Mouse (Mus musculus): ENCODE results near the gene Fam120a. TPM values are rescaled to one million over a fixed set of nuclear protein-coding genes. Genes with fewer than 3 reads are reported as not detected.

Gene Fam120a
- polyA plus RNA-seq, 1 experiment from 2014 or later: 172 TPM

GRCm38 (mm10) chr13:48858054-48858453 is 109.8 kb downstream of the Fam120a start:
- POLR2A ChIA-PET: interaction anchor here (1.5 to 2.1 kb wide), 2 partner anchors 11 to 14 kb away, joined by 7 read pairs; no protein-coding TSS in a partner anchor
- DNase-seq (ENCODE audit: low read depth, low spot score): no peak
- CTCF ChIA-PET: no interaction called here
- no peak for ATAC-seq
- no peaks in the 10 kb centered on the region for H3K27me3 ChIP-seq
- TF ChIP-seq CTCF (IDR thresholded peaks at IDR 0.05): no peak
- in situ Hi-C loops (cut with MboI; ENCODE audit: low pct_unique_long_range_greater_than_20kb): no loop called here

GRCm38 (mm10) chr13:48857246-48857932 is 110.4 kb downstream of the Fam120a start:
- ChIA-PET POLR2A (interaction anchor here (1.5 to 2.1 kb wide), 2 partner anchors 12 to 15 kb away, joined by 7 read pairs; no protein-coding TSS in a partner anchor), CTCF (no interaction called here)
- no peaks in the 10 kb centered on the region for H3K27me3 ChIP-seq
- TF ChIP-seq CTCF (IDR thresholded peaks at IDR 0.05): no peak
- no peak for DNase-seq (ENCODE audit: low read depth, low spot score)
- ATAC-seq: no peak
- in situ Hi-C loops (cut with MboI; ENCODE audit: low pct_unique_long_range_greater_than_20kb): no loop called here

- ChIA-PET POLR2A (interaction anchor here (1.4 to 2.5 kb wide), 2 partner anchors 12 to 16 kb away, joined by 4 to 7 read pairs; no protein-coding TSS in a partner anchor), CTCF (interaction anchor here (1.8 kb wide), 1 partner anchor 19 kb away, joined by 4 read pairs; no protein-coding TSS in a partner anchor)
- in situ Hi-C loops (cut with MboI; ENCODE audit: low pct_unique_long_range_greater_than_20kb): no loop called here
- TF ChIP-seq CTCF (IDR thresholded peaks at IDR 0.05): no peak
- no peak for DNase-seq (ENCODE audit: low read depth, low spot score)
- H3K27me3 ChIP-seq: no peaks in the 10 kb centered on the region
- no peak for ATAC-seq
These were observed 113.9 kb downstream of the Fam120a start for GRCm38 (mm10) chr13:48853947-48854346.

GRCm38 (mm10) chr13:48853475-48853874 is 114.3 kb downstream of the Fam120a start:
- ChIA-PET CTCF (interaction anchor here (1.8 kb wide), 1 partner anchor 19 kb away, joined by 4 read pairs; no protein-coding TSS in a partner anchor), POLR2A (interaction anchor here (1.4 kb wide), 1 partner anchor 16 kb away, joined by 4 read pairs; no protein-coding TSS in a partner anchor)
- H3K27me3 ChIP-seq: no peaks in the 10 kb centered on the region
- no peak for TF ChIP-seq CTCF (IDR thresholded peaks at IDR 0.05)
- DNase-seq (ENCODE audit: low read depth, low spot score) (no peak), ATAC-seq (no peak)
- in situ Hi-C loops (cut with MboI; ENCODE audit: low pct_unique_long_range_greater_than_20kb): no loop called here

- ChIA-PET CTCF (interaction anchor here (1.2 kb wide), 1 partner anchor 15 kb away, joined by 3 read pairs; no protein-coding TSS in a partner anchor), POLR2A (interaction anchor here (0.6 to 1.4 kb wide), 2 partner anchors 17 to 34 kb away, joined by 4 read pairs; no protein-coding TSS in a partner anchor)
- DNase-seq (ENCODE audit: low read depth, low spot score) (no peak), ATAC-seq (no peak)
- H3K27me3 ChIP-seq: no peaks in the 10 kb centered on the region
- TF ChIP-seq CTCF (IDR thresholded peaks at IDR 0.05): no peak
- in situ Hi-C loops (cut with MboI; ENCODE audit: low pct_unique_long_range_greater_than_20kb): no loop called here
These were observed 115.0 kb downstream of the Fam120a start for GRCm38 (mm10) chr13:48852859-48853258.

- ChIA-PET POLR2A (no interaction called here), CTCF (interaction anchor here (1.2 kb wide), 1 partner anchor 14 kb away, joined by 3 read pairs; no protein-coding TSS in a partner anchor)
- ATAC-seq: no peak
- no peaks in the 10 kb centered on the region for H3K27me3 ChIP-seq
- in situ Hi-C loops (cut with MboI; ENCODE audit: low pct_unique_long_range_greater_than_20kb): no loop called here
- no peak for TF ChIP-seq CTCF (IDR thresholded peaks at IDR 0.05)
- DNase-seq (ENCODE audit: low read depth, low spot score): no peak
These were observed 116.1 kb downstream of the Fam120a start for GRCm38 (mm10) chr13:48851719-48852118.

- POLR2A ChIA-PET: interaction anchor here (0.7 kb wide), 1 partner anchor 410 kb away, joined by 8 read pairs; no protein-coding TSS in a partner anchor
- no peak for ATAC-seq
These were observed 117.0 kb downstream of the Fam120a start for GRCm38 (mm10) chr13:48850771-48851170.

GRCm38 (mm10) chr13:48850326-48850725 is 117.5 kb downstream of the Fam120a start:
- in situ Hi-C loops (cut with MboI; ENCODE audit: low pct_unique_long_range_greater_than_20kb): no loop called here
- ATAC-seq (no peak), DNase-seq (ENCODE audit: low read depth, low spot score) (no peak)
- POLR2A ChIA-PET: interaction anchor here (0.7 kb wide), 1 partner anchor 410 kb away, joined by 8 read pairs; no protein-coding TSS in a partner anchor
- CTCF ChIA-PET: no interaction called here
- TF ChIP-seq CTCF (IDR thresholded peaks at IDR 0.05): no peak
- H3K27me3 ChIP-seq: no peaks in the 10 kb centered on the region

More at GRCm38 (mm10) chr13:48850771-48851170, 117.0 kb downstream of the Fam120a start:
- DNase-seq (ENCODE audit: low read depth, low spot score): no peak
- in situ Hi-C loops (cut with MboI; ENCODE audit: low pct_unique_long_range_greater_than_20kb): no loop called here
- no peaks in the 10 kb centered on the region for H3K27me3 ChIP-seq
- TF ChIP-seq CTCF (IDR thresholded peaks at IDR 0.05): no peak
- CTCF ChIA-PET: no interaction called here

- ChIA-PET CTCF (interaction anchor here (0.8 to 1.2 kb wide), 2 partner anchors 14 to 28 kb away, joined by 3 read pairs; no protein-coding TSS in a partner anchor), POLR2A (interaction anchor here (1.2 kb wide), 1 partner anchor 10 kb away, joined by 4 read pairs; no protein-coding TSS in a partner anchor)
- in situ Hi-C loops (cut with MboI; ENCODE audit: low pct_unique_long_range_greater_than_20kb): no loop called here
- no peaks in the 10 kb centered on the region for H3K27me3 ChIP-seq
- DNase-seq (ENCODE audit: low read depth, low spot score) (no peak), ATAC-seq (no peak)
- no peak for TF ChIP-seq CTCF (IDR thresholded peaks at IDR 0.05)
These were observed 118.7 kb downstream of the Fam120a start for GRCm38 (mm10) chr13:48849155-48849554.

- ChIA-PET CTCF (no interaction called here), POLR2A (no interaction called here)
- ATAC-seq (no peak), DNase-seq (ENCODE audit: low read depth, low spot score) (no peak)
- in situ Hi-C loops (cut with MboI; ENCODE audit: low pct_unique_long_range_greater_than_20kb): no loop called here
- H3K27me3 ChIP-seq: no peaks in the 10 kb centered on the region
- no peak for TF ChIP-seq CTCF (IDR thresholded peaks at IDR 0.05)
These were observed 122.5 kb downstream of the Fam120a start for GRCm38 (mm10) chr13:48845308-48845707.

GRCm38 (mm10) chr13:48843530-48843929 is 124.3 kb downstream of the Fam120a start:
- no peak for ATAC-seq
- no peaks in the 10 kb centered on the region for H3K27me3 ChIP-seq
- ChIA-PET CTCF (no interaction called here), POLR2A (interaction anchor here (0.7 kb wide), 1 partner anchor 15 kb away, joined by 3 read pairs; no protein-coding TSS in a partner anchor)
- DNase-seq (ENCODE audit: low read depth, low spot score): no peak
- no peak for TF ChIP-seq CTCF (IDR thresholded peaks at IDR 0.05)
- in situ Hi-C loops (cut with MboI; ENCODE audit: low pct_unique_long_range_greater_than_20kb): no loop called here

Measured in Patski (cell line).